Comparison of ENCODE assay signal across 11 mouse cellular contexts in genomic region chr13:63274488-63275166, GRCm38 (mm10).
DNase-seq lines count a peak whose midpoint lies in the region; ATAC-seq and TF ChIP-seq lines count a peak whose summit lies in the region.
"Had no signal": no experiment of that assay in that cellular context is flagged by ENCODE, and none has a peak within 500 bp of the region (broad histone marks: within the 10 kb centered on the region; RNA-seq: fewer than 3 reads in every experiment).

No protein-coding gene starts in this region.

- DNase-seq in heart, adult 2 months: no peak
- DNase-seq in heart, postnatal 14 days: no peak
- no peak for DNase-seq in lung, postnatal 4 days
- DNase-seq in intestine, embryonic 14.5 days (ENCODE audit: low spot score): no peak
- DNase-seq in right cerebral cortex, postnatal 25 days: no peak
- no peak for DNase-seq in yolk sac, embryonic 10.5 days (ENCODE audit: low spot score)
- DNase-seq: adrenal gland, postnatal 25 days; thymus, postnatal 36 days had no signal

- no peak for TF ChIP-seq CTCF in heart, adult 2 months (IDR thresholded peaks at IDR 0.05)
- TF ChIP-seq CTCF in small intestine, adult 2 months (IDR thresholded peaks at IDR 0.05; ENCODE audit: extremely low read depth, insufficient read length, insufficient replicate concordance, low read depth, low read length): no peak

- TF ChIP-seq POLR2A in heart, adult 2 months (IDR thresholded peaks at IDR 0.05; ENCODE audit: insufficient read depth, low read depth, low read length): no peak
- TF ChIP-seq POLR2A in small intestine, adult 2 months (IDR thresholded peaks at IDR 0.05; ENCODE audit: low read depth, low read length): no peak

- H3K4me3 ChIP-seq in heart, adult 2 months: peak overlapping the region; percentile 51
- H3K4me3 ChIP-seq in lung, embryonic 16.5 days (ENCODE audit: low read length): peak overlapping the region; percentile 54
- H3K4me3 ChIP-seq in intestine, embryonic 14.5 days (ENCODE audit: low read depth, low read length): peak overlapping the region; percentile 35
- H3K4me3 ChIP-seq in small intestine, adult 2 months (ENCODE audit: low read depth, low read length): peak overlapping the region; percentile 24

- H3K9me3 ChIP-seq in lung, embryonic 16.5 days (ENCODE audit: control insufficient read depth, low read length): no peaks in the 10 kb centered on the region
- H3K9me3 ChIP-seq in intestine, embryonic 14.5 days (ENCODE audit: control insufficient read depth, low read length): no peaks in the 10 kb centered on the region
- H3K9me3 ChIP-seq: heart, embryonic 12.5 days had no signal

- WGBS in heart, adult 2 months: 55% methylated on average over 10 of the region's 10 CpGs
- WGBS in lung, embryonic 16.5 days: 45% methylated on average over 10 of the region's 10 CpGs
- 70% methylated on average over 10 of the region's 10 CpGs for WGBS in intestine, embryonic 14.5 days
- 13% methylated on average over 10 of the region's 10 CpGs for WGBS in small intestine, adult 2 months

- H3K4me1 ChIP-seq in heart, adult 2 months (ENCODE audit: control insufficient read depth, insufficient read depth, low read length): peaks cover 31% of the 10 kb centered on the region
- H3K4me1 ChIP-seq in lung, embryonic 16.5 days (replicated peaks; ENCODE audit: control insufficient read depth, insufficient read depth, low read length): peaks cover 61% of the 10 kb centered on the region
- H3K4me1 ChIP-seq in intestine, embryonic 14.5 days (replicated peaks; ENCODE audit: control insufficient read depth, insufficient read depth, low read length): peaks cover 34% of the 10 kb centered on the region
- peaks cover 22% of the 10 kb centered on the region for H3K4me1 ChIP-seq in small intestine, adult 2 months (ENCODE audit: control insufficient read depth, insufficient read depth, insufficient read length, low read length)

- H3K27me3 ChIP-seq in heart, adult 2 months (ENCODE audit: control insufficient read depth, insufficient read depth, low read length): no peaks in the 10 kb centered on the region
- no peaks in the 10 kb centered on the region for H3K27me3 ChIP-seq in lung, embryonic 16.5 days (ENCODE audit: control insufficient read depth, insufficient read depth, low read depth, low read length)
- H3K27me3 ChIP-seq in intestine, embryonic 14.5 days (replicated peaks; ENCODE audit: control insufficient read depth, insufficient read depth, low read length): no peaks in the 10 kb centered on the region
- no peaks in the 10 kb centered on the region for H3K27me3 ChIP-seq in small intestine, adult 2 months (ENCODE audit: control insufficient read depth, insufficient read depth, low read length)
- H3K27me3 ChIP-seq: heart, embryonic 12.5 days had no signal

- H3K4me2 ChIP-seq in lung, embryonic 16.5 days (ENCODE audit: low read depth, low read length): peak overlapping the region; percentile 59
- H3K4me2 ChIP-seq in intestine, embryonic 14.5 days (ENCODE audit: low read length): peak overlapping the region; percentile 54

- no peak for ATAC-seq in lung, embryonic 16.5 days (ENCODE audit: low read depth)
- no peak for ATAC-seq in intestine, embryonic 14.5 days (replicated peaks; ENCODE audit: low FRiP score, low TSS enrichment, low read depth)

- H3K9ac ChIP-seq in heart, adult 2 months (ENCODE audit: low read depth, low read length): no peak overlapping the region
- peak overlapping the region; percentile 76 for H3K9ac ChIP-seq in lung, embryonic 16.5 days (ENCODE audit: low read length)
- peak overlapping the region; percentile 39 for H3K9ac ChIP-seq in intestine, embryonic 14.5 days (ENCODE audit: low read length)
- H3K9ac ChIP-seq: heart, embryonic 12.5 days had no signal

- peaks cover 11% of the 10 kb centered on the region for H3K79me2 ChIP-seq in heart, adult 2 months (replicated peaks; ENCODE audit: control insufficient read depth, insufficient read depth, low read length)

- peaks cover 62% of the 10 kb centered on the region for H3K36me3 ChIP-seq in heart, adult 2 months (ENCODE audit: control insufficient read depth, insufficient read depth, low read length)
- no peaks in the 10 kb centered on the region for H3K36me3 ChIP-seq in lung, embryonic 16.5 days (ENCODE audit: control insufficient read depth, insufficient read depth, low read length)
- no peaks in the 10 kb centered on the region for H3K36me3 ChIP-seq in intestine, embryonic 14.5 days (ENCODE audit: control insufficient read depth, insufficient read depth, low read length)
- no peaks in the 10 kb centered on the region for H3K36me3 ChIP-seq in small intestine, adult 2 months (ENCODE audit: control insufficient read depth, insufficient read depth, low read length)
- H3K36me3 ChIP-seq: heart, embryonic 12.5 days had no signal

- H3K27ac ChIP-seq in heart, adult 2 months: peak overlapping the region; percentile 66
- H3K27ac ChIP-seq in lung, embryonic 16.5 days (ENCODE audit: low read length): peak overlapping the region; percentile 83; the same call in 1 of the 2 replicates
- 0 out of 2 replicates have a peak overlapping the region, but pooled peaks have one; percentile 12 for H3K27ac ChIP-seq in intestine, embryonic 14.5 days (ENCODE audit: low read depth)
- peak overlapping the region; percentile 10 for H3K27ac ChIP-seq in small intestine, adult 2 months (ENCODE audit: insufficient read depth, low read depth, low read length)

- intact Hi-C loops in heart, adult 2 months (cut with DNase I): no loop called here
- intact Hi-C loops in heart, postnatal 14 days (cut with DNase I): loop anchor here (2.0 to 10.0 kb wide), 3 partner anchors 16 to 290 kb away; no protein-coding TSS in a partner anchor

- no peak for TF ChIP-seq EP300 in heart, adult 2 months (IDR thresholded peaks at IDR 0.05; ENCODE audit: insufficient read depth, low read depth, low read length)

Comparison
In these comparisons a context has a peak if more than half of its experiments do, and no peak if none do; other contexts are left out.
1. H3K27ac ChIP-seq: peak in every context shown above with its lines; median percentile 83 in lung, embryonic 16.5 days; 66 in heart, adult 2 months; 12 in intestine, embryonic 14.5 days; 10 in small intestine, adult 2 months.